Mouse (Mus musculus) urinary bladder, adult 2 months (tissue): ENCODE measurements at regions not wholly inside any gene's neighbourhood (a gene's known extent, or its start where the extent isn't known, plus 50 kb on each side); places are given as distances from the start of the nearest gene placed in this dataset.

Experiments
- DNase-seq: peaks from one replicate; pipeline ENCODE4 v3.0.0; 2022; ENCODE audit warnings: low spot score

DNA sequence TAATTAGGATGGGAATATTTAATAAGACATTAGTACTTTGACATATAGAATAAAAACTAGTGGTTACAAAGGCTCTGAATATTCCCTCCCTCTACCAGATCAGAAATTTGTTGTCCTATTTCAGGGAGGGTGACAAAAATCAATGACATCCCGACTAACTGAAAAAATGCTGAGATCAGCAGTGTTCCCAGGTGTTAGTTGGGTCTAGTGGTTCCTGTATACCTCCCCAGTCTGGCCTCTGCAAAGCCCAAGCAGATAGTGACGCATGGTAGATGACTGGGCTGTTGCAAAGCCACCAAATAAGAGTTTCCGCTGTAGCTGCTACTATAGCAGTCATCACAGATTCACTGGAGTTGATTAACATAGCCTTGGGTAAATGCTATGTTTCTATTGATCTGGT lies 59.9 kb upstream of the Gm4791 start:
- no peak for DNase-seq

DNA sequence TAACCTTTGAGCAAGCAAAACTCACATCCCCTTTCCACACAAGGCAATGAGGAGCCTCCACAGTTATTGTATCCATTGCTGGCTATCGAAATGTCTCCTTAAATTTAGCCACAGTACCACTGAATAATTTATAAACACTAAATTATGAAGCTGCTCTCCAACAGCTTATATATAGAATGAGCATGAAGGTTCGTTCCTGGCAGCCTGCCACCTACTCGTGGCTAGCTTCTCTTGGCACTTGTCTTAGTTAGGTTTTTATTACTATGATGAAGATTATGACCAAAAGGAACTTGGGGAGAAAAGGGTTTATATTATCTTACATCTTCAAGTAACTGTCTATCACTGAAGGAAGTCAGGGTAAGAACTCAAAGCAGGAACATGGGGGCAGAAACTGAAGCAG lies 72.9 kb upstream of the Gm4791 start:
- no peak for DNase-seq

DNA sequence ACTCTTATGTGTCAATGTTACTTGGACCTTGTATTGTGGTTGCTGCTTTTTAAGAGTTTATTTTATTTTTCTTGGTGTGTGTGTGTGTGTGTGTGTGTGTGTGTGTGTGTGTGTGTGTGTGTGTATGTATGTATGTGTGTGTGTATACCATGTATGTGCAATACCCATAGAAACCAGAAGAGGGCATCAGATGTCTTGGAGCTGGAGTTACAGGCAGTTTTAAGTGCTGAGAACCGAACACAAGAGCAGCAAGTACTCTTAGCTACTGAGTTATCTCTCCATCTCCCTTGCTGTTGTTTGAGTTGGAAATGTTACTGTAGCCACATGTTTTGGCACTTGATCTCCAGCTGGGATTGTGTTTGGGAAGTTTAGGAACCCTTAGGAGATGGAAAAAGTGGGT lies 78.5 kb upstream of the Gm4791 start:
- DNase-seq, result no peak

DNA sequence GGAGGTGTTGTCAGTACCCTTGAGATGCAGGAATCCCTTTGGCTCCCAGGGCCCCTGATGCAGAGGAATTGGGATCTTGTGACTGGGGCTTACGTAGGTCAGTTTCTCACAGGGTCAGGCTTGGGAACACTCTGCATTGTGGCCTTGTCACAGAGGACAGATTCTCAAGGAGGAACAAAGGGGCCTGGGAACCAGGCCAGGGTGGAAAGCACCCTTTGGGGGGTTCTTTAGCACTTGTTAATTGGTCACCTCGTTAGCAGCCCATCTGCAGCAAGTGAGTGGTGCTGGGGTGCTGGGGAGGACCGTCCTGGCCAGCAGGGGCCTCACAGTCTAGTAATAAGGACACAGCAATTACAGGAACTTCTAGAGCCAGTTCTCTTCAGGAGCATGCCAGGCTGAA lies 85.3 kb upstream of the Gm4791 start:
- DNase-seq, result no peak

DNA sequence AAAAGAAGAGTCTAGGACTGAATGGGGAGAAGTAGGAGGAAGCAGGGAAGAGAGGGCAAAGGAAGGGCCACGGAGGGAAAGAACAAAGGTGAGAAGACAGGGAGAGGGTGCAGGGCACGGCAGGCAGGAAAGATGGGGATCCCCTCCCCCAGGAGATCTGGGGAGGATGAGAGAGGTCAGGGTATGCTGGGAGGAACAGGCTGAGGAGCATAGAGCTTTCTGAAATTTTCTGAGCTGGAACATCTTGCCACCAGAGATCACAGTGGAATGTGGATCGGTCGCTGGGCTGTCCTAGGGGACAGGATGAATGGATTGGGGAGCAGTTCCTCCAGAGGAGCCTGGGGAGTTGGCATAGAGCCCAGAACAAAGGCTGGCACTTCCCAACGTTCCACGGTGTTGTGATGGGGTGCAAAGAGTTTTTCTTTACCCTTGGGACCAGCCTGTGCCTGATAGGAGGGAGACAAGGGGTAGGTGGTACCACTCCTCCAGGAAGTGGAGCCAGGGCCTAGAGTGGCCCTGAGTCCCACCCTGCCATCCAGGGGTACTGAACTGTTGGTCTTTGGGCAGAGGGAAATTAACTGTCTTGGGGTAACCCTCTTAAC lies 89.0 kb upstream of the Gm4791 start:
- no peak for DNase-seq

DNA sequence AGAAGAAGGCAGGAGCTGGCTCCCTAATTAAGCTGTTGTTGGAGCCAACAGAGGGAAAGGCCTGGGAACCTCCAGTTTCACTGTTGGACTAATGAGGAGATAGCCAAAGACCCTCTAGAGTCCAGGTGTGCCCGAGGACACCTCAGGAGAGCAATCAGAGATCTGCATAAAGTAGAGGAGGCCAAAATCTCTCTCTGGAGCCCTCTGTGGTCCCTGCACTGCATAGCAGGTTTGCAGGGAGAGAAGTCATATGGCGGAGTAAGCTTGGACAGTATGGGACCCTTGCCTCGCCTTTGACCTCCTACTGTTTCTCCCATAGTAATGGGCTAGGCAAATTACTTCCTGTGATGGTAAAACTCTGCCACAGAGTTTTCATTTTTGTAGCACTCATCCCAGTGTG lies 93.5 kb upstream of the Gm4791 start:
- no peak for DNase-seq

DNA sequence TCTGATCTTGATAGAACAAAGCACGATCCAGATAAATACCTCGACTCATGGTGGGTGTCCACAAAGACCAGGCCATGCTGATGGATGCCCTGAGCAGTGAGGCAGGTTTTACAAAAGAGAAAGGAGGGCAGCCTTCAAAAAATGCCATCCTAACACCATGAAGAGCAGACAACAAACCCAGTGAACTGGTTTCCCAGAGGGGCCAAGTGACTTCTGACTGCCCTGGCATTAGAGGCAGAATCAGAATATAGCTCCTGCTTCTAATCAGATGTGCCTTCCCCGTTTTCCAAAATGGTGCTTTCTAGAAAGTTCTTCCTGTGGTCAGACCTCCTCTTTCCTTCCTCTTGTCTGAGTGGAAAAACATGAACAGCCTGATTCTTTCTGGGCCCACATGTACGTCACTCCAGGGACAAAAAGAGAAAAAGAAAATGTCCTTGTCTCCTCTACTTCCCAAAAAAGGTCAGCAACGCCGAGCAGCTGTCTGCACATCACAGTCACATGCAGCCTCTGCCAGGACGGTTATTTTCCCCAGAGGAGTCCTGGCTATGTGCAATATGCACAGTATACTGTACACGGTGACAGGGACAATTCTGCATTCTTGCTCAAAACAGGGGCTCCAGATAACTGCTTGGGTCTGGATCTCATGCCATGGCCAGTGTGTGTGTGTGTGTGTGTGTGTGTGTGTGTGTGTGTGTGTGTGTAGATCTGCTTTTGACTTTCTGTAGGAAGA lies 94.9 kb upstream of the Gm4791 start:
- no peak for DNase-seq

DNA sequence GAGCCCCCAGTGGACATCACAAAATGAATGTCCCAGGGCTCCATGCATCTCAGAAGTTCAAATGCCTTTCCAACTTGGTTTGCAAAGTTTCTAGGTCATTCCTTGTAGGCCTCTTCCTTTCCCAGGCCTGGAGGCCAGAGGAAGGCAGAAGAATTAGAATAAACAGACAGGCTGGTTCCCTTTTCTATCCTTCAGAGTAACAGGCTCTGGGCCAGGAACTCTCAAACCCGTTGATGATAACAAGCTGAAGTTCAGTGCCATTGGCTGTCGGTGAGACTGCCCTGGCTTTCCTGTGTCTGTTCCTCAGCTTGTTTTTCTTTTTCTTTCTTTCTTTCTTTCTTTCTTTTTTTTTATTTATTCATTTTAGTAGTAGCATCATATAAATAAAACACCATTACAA lies 99.3 kb upstream of the Gm4791 start:
- no peak for DNase-seq

DNA sequence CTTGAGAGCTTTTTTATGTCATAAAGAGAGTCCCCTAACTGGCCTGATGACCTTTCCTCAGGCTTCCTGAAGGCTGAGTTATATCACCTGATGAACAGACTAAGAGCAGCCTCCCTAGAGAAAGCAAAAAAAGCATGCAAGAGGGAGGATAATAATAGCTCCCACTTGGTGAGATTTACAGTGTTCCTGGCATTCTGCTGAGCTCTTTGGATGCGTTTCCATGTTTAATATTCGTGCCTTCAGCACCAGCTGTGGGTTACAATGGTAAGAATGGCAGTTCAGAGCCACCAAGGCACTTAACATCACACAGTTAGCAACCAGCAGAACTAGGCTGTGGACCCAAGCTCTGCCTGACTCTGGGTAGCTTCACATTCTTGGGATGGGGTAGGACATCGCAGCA lies 100.4 kb upstream of the Gm4791 start:
- DNase-seq, result no peak

DNA sequence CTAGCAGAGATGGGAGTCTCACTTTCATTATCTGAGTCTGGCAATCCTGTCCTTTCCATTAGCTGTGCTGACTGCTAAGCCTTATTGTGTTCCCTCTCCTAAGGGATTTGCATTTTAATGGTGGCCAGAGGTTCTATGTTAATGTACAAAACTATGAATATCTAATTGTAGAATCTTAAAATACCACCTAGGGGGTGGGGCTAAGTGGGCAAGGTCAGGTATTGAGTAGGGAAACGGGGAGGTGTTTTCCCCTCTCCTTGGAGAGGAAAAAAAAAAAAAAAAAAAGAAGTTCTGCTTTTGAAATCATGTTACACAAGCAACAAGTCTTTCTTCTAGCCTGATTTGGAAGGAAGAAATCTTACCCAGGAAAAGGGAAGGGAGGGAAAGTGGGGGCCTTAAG lies 106.7 kb upstream of the Gm4791 start:
- DNase-seq, result no peak

DNA sequence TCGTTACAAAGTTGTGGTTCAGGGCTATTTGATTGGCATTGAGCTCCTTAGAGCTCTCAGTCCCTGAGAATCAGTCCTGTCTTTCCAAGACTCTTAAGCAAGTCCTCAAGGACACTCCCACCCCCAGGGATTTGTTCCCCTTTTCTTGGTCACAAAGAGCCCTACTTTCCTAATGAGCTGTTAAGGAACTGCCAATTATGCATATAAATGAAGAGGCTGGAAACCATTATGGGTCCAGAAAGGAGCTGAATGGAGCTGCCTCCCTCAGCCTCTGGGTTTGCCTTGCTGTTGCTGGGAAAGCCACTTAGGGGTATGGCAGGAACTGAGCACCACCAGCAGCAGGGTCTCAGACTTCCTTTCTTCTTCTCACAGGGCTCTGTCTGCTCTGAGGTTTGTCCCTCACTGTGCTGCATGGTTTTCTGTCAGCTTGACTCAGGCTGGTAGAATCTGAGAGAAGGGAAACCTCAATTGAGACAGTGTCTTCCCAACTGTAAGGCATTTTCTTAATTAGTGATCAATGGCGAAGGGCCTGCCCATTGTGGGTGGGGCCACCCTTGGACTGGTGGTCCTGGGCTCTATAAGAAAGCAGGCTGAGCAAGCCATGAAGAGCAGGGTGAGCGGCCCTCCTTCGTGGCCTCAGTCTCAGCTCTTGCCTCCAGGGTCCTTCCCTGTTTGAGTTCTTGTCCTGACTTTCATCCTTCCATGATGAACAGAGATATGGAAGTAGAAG lies 108.4 kb upstream of the Gm4791 start:
- DNase-seq, result no peak

DNA sequence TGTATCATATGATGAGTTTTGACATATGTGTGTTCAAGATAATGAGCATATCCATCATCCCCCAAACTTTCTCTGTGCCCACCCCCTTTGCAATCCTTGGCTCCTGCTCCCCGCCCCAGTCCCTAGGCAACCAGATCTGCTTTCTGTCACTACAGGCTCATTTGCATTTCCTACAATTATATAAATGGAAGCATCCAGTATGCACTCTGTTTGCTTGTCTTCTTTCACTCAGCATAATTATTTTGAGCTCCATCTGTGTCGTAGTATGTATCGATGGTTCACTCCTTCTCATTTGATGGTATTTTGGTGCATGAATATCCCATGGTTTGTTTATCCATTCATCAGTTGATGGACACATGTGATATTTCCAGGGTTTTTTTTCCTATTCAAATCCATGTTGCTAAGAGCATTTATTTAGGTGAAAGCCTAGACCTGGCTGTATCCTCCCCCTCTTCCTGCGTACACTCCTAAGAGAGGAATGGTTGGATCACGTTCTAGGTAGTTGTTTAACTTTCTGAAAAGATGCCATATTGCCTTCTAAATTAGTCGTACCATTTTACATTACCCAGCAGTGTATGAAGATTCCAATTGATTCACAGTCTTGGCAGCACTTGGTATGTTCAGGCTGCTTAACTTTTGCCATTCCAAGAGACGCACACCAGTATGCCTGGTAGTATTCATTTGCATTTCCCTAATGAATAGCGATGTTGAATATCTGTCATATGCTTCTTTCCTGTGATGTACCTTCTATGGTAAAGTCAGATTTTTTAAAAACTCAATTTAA lies 127.1 kb upstream of the Gm4791 start:
- no peak for DNase-seq

DNA sequence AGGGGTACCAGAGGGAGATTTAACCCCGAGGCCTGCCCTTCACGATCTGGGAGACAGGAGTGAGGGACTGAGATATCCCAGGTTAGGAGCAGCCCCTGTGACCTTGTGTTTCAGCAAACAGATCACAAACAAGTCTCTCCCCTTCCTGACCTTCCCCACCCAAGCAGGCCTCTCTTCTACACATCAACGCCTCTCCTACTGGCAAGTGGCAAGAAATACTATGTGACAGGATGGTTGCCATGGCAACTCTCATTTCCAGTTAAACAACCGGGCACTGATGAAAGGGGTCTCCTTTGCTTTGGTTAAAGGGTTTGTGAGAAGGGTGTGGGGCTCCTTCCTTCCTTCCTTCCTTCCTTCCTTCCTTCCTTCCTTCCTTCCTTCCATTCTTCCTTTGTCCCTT lies 134.6 kb upstream of the Gm4791 start:
- no peak for DNase-seq

DNA sequence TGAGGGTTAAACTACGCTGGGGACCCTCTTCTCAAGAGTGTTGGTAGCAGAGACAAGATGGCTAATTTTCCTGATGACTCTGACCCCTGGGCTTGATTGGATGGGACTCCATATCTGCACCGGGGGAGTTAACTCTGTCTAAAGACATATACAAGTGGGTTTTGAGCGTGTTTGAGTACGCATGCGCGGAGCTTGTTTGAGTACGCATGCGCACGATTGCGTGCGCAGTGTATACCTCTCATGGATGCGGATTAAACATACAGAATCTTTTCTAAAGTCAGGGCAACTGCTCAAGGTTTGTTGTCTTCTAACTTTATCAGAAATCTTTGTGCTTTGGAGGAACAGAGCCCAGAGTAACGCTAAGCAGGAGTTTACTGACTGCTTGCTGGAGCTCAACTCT lies 146.8 kb upstream of the Gm4791 start:
- DNase-seq, result no peak

DNA sequence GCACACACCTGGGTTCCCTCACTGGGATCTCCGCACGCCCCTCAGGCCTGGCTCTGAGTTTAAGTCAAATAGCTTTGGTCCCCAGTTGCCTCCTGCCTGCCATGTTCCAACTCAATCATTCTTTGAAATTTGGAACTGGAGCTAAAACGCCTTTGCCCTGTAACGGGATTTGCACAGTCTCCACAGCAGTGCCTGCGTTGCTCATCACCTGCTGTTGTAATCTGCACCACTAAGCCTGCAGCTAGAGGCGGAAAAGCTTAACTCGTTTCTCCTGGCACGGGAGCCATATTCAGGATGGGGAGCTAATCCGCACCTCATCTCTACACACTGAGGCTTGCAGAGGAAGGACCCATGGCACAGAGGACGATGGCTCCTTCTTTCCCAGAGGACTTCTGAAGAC lies 147.2 kb upstream of the Gm4791 start:
- no peak for DNase-seq

DNA sequence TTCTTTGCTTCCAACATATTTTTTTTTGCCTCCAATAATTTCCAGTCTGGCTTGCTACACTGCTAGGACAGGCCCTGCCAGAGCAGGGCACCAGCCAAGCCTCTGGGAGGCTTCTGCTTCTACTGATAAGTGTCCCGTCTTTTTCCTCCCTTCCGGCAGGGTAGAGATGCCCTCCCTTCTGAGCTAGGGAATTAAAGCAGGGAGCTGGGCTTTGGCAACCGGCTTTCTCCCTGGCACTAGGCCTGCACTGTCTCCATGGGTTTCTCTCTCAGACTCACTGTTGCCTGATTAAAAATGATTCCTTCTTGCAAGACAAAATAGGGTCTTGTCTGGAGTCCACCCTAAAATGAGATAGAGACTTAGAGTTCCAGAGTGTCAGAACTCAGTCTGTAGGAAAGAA lies 153.3 kb upstream of the Gm4791 start:
- no peak for DNase-seq

DNA sequence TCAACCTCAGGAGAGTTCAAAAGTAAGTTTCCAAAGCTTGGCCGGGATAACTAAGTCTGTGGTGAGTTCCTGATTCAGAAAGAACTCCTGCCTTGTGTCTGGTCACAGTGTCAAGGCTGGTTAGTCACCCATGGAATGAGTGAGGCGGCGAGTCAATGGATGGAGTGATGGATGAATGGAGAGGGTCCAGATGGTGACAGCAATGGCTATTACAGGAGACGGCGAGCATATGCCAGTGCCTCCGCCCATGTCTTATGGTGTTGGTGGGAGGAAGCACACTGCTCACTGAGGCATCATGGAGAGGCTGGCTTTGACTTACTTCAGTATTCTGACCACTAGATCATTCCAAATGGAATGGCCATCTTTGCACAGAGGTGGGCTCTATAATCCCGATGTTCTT lies 154.8 kb upstream of the Gm4791 start:
- no peak for DNase-seq

DNA sequence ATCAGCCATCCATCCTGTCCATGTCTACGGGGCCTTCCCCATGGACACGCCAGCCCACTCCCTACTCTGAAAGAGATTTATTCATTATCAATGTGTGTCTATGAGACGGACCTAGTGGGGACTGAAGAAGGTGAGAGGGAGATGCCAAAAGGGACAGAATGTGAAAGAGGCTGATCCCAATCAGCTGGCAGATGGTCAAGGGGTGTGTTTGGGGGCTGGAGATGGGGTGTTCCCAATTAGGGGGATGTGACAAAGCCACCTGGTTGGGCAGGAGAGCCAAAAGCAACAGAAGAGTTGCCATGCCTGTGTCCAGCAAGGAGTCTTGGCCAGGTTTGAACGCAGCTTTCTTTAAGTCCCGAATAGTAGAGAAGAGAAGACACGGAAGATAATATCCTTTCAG lies 157.0 kb upstream of the Gm4791 start:
- no peak for DNase-seq

DNA sequence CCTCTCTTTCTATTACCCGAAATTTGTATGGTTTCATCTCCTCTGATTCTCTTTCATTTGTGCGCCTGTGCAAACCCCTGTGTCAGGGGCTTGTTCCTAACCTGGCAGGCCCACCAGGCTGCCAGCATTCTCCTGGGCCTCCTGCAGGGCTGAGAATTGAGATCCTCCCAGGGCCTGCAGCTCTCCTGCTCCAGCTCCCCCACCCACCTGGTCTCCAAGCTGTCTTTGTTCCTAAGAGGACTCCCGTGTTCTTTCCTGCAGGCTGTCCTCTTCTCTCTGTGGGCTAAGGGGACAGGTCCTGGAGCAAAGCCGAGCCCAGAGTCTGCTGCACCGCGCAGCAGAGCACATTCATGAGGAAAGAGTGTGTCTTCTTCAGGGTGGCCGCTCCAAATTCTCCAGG lies 163.3 kb upstream of the Gm4791 start:
- DNase-seq, result no peak

DNA sequence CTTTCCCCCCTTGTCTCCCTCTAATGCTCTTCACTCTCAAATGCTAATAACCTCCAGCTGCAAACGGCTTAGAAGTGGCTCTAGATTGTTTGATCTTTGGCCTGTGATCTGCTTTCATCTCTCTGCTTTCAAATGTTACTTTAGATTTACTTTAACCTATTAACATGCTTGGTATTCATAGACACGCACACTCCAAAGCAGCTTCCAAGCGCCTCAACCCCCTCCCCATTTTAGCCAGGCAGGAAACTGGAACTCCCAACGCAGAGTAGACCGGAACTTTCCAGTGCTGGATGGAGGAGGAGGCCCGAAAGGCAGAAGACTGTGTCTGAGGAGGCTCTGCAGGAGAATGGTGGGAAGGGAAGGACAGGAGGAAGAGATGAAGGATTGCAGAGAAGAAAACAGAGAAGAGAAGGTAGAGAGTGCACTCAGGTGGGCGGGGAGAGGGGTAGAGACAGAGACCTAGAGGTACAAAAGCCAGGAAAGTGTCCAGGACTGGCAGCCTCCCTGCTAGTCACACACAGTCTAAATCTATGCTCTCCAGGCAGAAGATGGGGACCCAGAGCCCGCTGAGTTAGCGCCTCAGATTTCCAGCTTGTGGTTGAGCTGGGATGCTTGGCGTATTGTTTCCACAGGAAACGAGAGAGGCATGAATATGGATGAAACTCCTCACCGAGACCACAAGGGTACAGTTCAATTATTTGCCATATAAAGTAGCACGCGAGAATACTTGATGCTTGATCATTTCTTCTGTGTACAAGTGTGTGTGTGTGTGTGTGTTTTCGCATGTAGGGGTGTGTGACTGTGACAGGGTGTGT lies 167.6 kb upstream of the Gm4791 start:
- DNase-seq, result no peak

DNA sequence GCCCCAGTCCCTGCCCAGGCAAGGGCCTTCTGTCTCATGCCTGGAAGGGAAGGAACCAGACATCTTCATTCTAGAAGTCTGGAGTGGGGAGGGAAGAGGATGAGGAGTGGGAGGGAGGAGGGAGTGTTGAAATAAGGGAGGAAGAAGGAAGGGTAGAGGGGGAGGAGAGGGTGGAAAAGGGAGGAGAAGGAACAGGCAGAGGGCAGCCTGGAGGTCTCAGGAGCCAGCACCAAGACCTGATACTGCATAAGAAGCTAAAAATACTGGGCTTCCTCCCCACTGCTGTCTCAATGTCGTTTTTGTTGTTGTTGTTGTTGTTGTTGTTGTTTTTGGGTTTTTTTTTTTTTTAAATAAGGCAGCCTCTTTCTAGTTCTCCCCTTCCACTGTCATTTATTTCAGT lies 168.2 kb upstream of the Gm4791 start:
- DNase-seq, result no peak

DNA sequence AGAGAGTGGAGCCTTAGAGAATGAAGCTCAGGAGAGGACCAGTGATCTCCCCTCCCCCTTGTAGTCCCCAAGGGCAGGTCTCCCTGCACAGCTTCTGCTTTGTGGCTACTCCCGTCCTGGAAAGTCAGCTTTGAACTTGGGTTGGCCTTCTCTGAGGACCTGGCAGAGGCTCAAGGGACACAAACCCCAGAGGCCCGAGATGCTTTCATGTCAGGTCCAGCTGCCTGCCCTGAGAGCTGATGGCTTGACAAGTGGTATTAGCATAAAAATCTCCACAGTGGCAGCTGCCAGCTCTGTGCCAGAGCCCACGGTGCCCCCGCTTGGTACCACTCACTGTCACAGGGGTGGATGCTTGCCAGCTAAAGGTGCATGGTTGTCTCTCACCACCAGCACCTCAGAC lies 173.8 kb upstream of the Gm4791 start:
- DNase-seq, result no peak
